Mouse (Mus musculus): ENCODE results near the gene Sdf4. TPM values are rescaled to one million over a fixed set of nuclear protein-coding genes. Genes with fewer than 3 reads are reported as not detected.

The Sdf4 gene
- polyA plus RNA-seq, 1 experiment from 2014 or later, result 166 TPM

GRCm38 (mm10) chr4:155992906-155993547 is 355 bp downstream of the Sdf4 start:
- peak; percentile 97 for DNase-seq (ENCODE audit: low spot score)
- H3K4me1 ChIP-seq (ENCODE audit: insufficient read depth, low read depth, low read length), result peaks cover 15% of the 10 kb centered on the region; the same call in 1 of the 2 replicates
- peak overlapping the region; percentile 94 for H3K27ac ChIP-seq (ENCODE audit: low read length)
- H3K4me3 ChIP-seq (ENCODE audit: low read depth, low read length), result peak overlapping the region; percentile 93
- WGBS, result under 1% methylated on average over 70 of the region's 70 CpGs
- TF ChIP-seq EP300 (IDR thresholded peaks at IDR 0.05) (no peak), CTCF (IDR thresholded peaks at IDR 0.05) (peak; percentile 43; the same call in 1 of the 2 replicates)
- peak overlapping the region; percentile 80 for H3K9ac ChIP-seq (replicated peaks; ENCODE audit: low read depth)
- peak; percentile 86 for ATAC-seq
- peak overlapping the region; percentile 70 for H3K4me2 ChIP-seq (replicated peaks; ENCODE audit: low read depth, low read length)
- H3K36me3 ChIP-seq (ENCODE audit: insufficient read depth, low read length), result peaks cover 3% of the 10 kb centered on the region; the same call in 1 of the 2 replicates
- H3K27me3 ChIP-seq (replicated peaks; ENCODE audit: insufficient read depth, low read length), result no peaks in the 10 kb centered on the region
- no peaks in the 10 kb centered on the region for H3K9me3 ChIP-seq (ENCODE audit: low read length)

GRCm38 (mm10) chr4:155993606-155994005 is 934 bp downstream of the Sdf4 start:
- WGBS, result 4% methylated on average over 15 of the region's 15 CpGs
- no peaks in the 10 kb centered on the region for H3K9me3 ChIP-seq (ENCODE audit: low read length)
- peak overlapping the region; percentile 80 for H3K9ac ChIP-seq (replicated peaks; ENCODE audit: low read depth)
- peak overlapping the region; percentile 94 for H3K27ac ChIP-seq (ENCODE audit: low read length)
- peak overlapping the region; percentile 70 for H3K4me2 ChIP-seq (replicated peaks; ENCODE audit: low read depth, low read length)
- H3K27me3 ChIP-seq (replicated peaks; ENCODE audit: insufficient read depth, low read length), result no peaks in the 10 kb centered on the region
- DNase-seq (ENCODE audit: low spot score) (no peak), ATAC-seq (no peak)
- peaks cover 15% of the 10 kb centered on the region; the same call in 1 of the 2 replicates for H3K4me1 ChIP-seq (ENCODE audit: insufficient read depth, low read depth, low read length)
- H3K36me3 ChIP-seq (ENCODE audit: insufficient read depth, low read length), result peaks cover 3% of the 10 kb centered on the region; the same call in 1 of the 2 replicates
- peak overlapping the region; percentile 93 for H3K4me3 ChIP-seq (ENCODE audit: low read depth, low read length)
- no peak for TF ChIP-seq CTCF (IDR thresholded peaks at IDR 0.05)
- no peak for TF ChIP-seq EP300 (IDR thresholded peaks at IDR 0.05)

- TF ChIP-seq EP300 (IDR thresholded peaks at IDR 0.05) (no peak), CTCF (IDR thresholded peaks at IDR 0.05) (no peak)
- DNase-seq (ENCODE audit: low spot score), result no peak
- ATAC-seq, result no peak
These were observed 11.4 kb downstream of the Sdf4 start for GRCm38 (mm10) chr4:156004109-156004508.

GRCm38 (mm10) chr4:156008369-156008768 is 15.7 kb downstream of the Sdf4 start:
- TF ChIP-seq CTCF (IDR thresholded peaks at IDR 0.05) (no peak), EP300 (IDR thresholded peaks at IDR 0.05) (no peak)
- WGBS, result 89% methylated on average over 4 of the region's 4 CpGs
- H3K4me2 ChIP-seq (replicated peaks; ENCODE audit: low read depth, low read length), result no peak overlapping the region
- no peak overlapping the region for H3K27ac ChIP-seq (ENCODE audit: low read length)
- peaks cover 45% of the 10 kb centered on the region for H3K36me3 ChIP-seq (ENCODE audit: insufficient read depth, low read length)
- H3K27me3 ChIP-seq (replicated peaks; ENCODE audit: insufficient read depth, low read length), result no peaks in the 10 kb centered on the region
- H3K9me3 ChIP-seq (ENCODE audit: low read length), result no peaks in the 10 kb centered on the region
- no peak overlapping the region for H3K4me3 ChIP-seq (ENCODE audit: low read depth, low read length)
- DNase-seq (ENCODE audit: low spot score), result no peak
- ATAC-seq, result no peak
- no peak overlapping the region for H3K9ac ChIP-seq (replicated peaks; ENCODE audit: low read depth)
- no peaks in the 10 kb centered on the region for H3K4me1 ChIP-seq (ENCODE audit: insufficient read depth, low read depth, low read length)

More at GRCm38 (mm10) chr4:156004109-156004508, 11.4 kb downstream of the Sdf4 start:
- H3K27ac ChIP-seq (ENCODE audit: low read length), result no peak overlapping the region
- WGBS, result 92% methylated on average over 3 of the region's 3 CpGs
- H3K9me3 ChIP-seq (ENCODE audit: low read length), result no peaks in the 10 kb centered on the region
- H3K4me1 ChIP-seq (ENCODE audit: insufficient read depth, low read depth, low read length), result no peaks in the 10 kb centered on the region
- no peak overlapping the region for H3K9ac ChIP-seq (replicated peaks; ENCODE audit: low read depth)
- no peaks in the 10 kb centered on the region for H3K27me3 ChIP-seq (replicated peaks; ENCODE audit: insufficient read depth, low read length)
- H3K4me3 ChIP-seq (ENCODE audit: low read depth, low read length), result no peak overlapping the region
- peaks cover 57% of the 10 kb centered on the region for H3K36me3 ChIP-seq (ENCODE audit: insufficient read depth, low read length)
- H3K4me2 ChIP-seq (replicated peaks; ENCODE audit: low read depth, low read length), result no peak overlapping the region

- H3K4me1 ChIP-seq (ENCODE audit: insufficient read depth, low read depth, low read length), result no peaks in the 10 kb centered on the region
- 0 out of 2 replicates have a peak within 1 kb of the TSS, but pooled peaks have one; percentile 14 for H3K4me2 ChIP-seq (replicated peaks; ENCODE audit: low read depth, low read length)
- H3K9me3 ChIP-seq (ENCODE audit: low read length), result no peaks in the 10 kb centered on the region
- peaks cover 22% of the 10 kb centered on the region for H3K36me3 ChIP-seq (ENCODE audit: insufficient read depth, low read length)
- ATAC-seq (peak; percentile 84), DNase-seq (ENCODE audit: low spot score) (peak; percentile 37)
- no peak within 1 kb of the TSS for H3K4me3 ChIP-seq (ENCODE audit: low read depth, low read length)
- H3K9ac ChIP-seq (replicated peaks; ENCODE audit: low read depth), result no peak within 1 kb of the TSS
- 0 out of 2 replicates have a peak within 1 kb of the TSS, but pooled peaks have one; percentile 14 for H3K27ac ChIP-seq (ENCODE audit: low read length)
- TF ChIP-seq CTCF (IDR thresholded peaks at IDR 0.05) (no peak), EP300 (IDR thresholded peaks at IDR 0.05) (no peak)
- WGBS, result 59% methylated on average over 8 of the region's 8 CpGs
- H3K27me3 ChIP-seq (replicated peaks; ENCODE audit: insufficient read depth, low read length), result no peaks in the 10 kb centered on the region
These were observed 21.0 kb downstream of the Sdf4 start, which contains the start of gene Tnfrsf4 for GRCm38 (mm10) chr4:156013637-156014036. Gene Tnfrsf4 (plus strand): TSS chr4:156013843.

- Histone ChIP-seq H3K27ac (ENCODE audit: low read length) (no peak overlapping the region), H3K36me3 (ENCODE audit: insufficient read depth, low read length) (peaks cover 19% of the 10 kb centered on the region), H3K4me3 (ENCODE audit: low read depth, low read length) (no peak overlapping the region), H3K9ac (replicated peaks; ENCODE audit: low read depth) (no peak overlapping the region), H3K4me1 (ENCODE audit: insufficient read depth, low read depth, low read length) (no peaks in the 10 kb centered on the region), H3K4me2 (replicated peaks; ENCODE audit: low read depth, low read length) (no peak overlapping the region), H3K27me3 (replicated peaks; ENCODE audit: insufficient read depth, low read length) (no peaks in the 10 kb centered on the region), H3K9me3 (ENCODE audit: low read length) (no peaks in the 10 kb centered on the region)
- DNase-seq (ENCODE audit: low spot score) (no peak), ATAC-seq (no peak)
- TF ChIP-seq EP300 (IDR thresholded peaks at IDR 0.05) (no peak), CTCF (IDR thresholded peaks at IDR 0.05) (no peak)
- WGBS, result 97% methylated on average over 2 of the region's 2 CpGs
These were observed 21.8 kb downstream of the Sdf4 start for GRCm38 (mm10) chr4:156014436-156014835.

All from lung, postnatal 0 days (tissue).